Mouse (Mus musculus): ENCODE measurements at regions not wholly inside any gene's neighbourhood (a gene's known extent, or its start where the extent isn't known, plus 50 kb on each side); places are given as distances from the start of the nearest gene placed in this dataset.

DNA sequence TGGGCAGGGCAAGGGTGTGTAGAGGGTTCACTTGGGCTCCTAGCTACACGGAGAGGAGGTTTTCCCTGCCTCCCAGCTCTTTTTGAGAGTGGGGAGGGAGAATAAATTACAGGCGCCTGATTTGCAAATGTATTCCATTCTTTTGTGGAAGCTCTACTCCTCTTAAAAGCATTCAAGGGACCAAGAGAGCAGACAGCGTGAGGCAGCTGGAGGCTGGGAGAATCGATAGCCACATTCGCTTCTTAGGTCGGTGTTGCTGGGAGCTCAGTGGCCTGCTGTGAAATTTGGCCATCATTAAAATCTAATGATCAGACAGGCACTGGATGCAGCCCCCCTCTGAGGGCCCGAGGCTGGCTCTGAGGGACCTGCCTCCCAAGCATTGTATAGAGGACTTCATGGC is 92.8 kb downstream of the Kif26a start:
- no peak for TF ChIP-seq CTCF (IDR thresholded peaks at IDR 0.05; ENCODE audit: control insufficient read depth, insufficient read depth, low read length)
- no peak for TF ChIP-seq POLR2A (IDR thresholded peaks at IDR 0.05; ENCODE audit: borderline replicate concordance, control insufficient read depth, low read depth, low read length)
